Mouse (Mus musculus): Measurements from ENCODE around the gene Ccdc28b. TPM values are rescaled to one million over a fixed set of nuclear protein-coding genes. Genes with fewer than 3 reads are reported as not detected.

Ccdc28b gene
- polyA plus RNA-seq, 1 experiment from 2014 or later = 75.0 TPM

DNA sequence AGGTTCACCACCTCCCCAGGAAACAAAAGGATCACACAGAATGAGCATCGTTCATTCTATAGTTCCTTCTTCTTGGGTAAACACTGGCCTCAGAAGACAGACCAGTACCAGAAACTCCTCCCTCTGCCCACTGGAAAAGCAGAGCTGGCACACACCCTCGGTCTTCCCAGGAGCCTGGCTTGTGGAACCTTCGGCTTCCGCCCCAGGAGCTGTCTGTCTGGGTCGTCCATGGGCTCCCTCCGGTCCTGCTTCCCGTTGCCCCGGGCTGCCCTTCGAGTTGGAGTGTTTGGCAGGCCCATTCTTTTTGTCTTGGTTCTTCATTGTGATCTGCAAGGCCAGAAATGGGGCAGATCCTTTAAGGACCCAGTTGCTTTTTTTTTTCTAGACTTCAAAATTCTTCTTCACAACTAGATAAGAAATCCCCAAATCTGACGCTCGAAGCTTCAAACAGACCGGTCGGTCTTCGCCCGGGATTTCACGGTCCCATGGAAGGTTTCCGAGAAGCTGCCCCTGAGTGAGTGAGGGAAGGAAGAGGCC, 16.4 kb upstream of the Ccdc28b start:
- Histone ChIP-seq H3K9me3 (no peaks in the 10 kb centered on the region), H3K4me3 (peak overlapping the region; percentile 70), H3K27ac (peak overlapping the region; percentile 94), H3K4me1 (replicated peaks) (peaks cover 30% of the 10 kb centered on the region), H3K27me3 (ENCODE audit: insufficient read depth, poor library complexity, severe bottlenecking) (no peaks in the 10 kb centered on the region), H3K36me3 (peaks cover 55% of the 10 kb centered on the region)
- 10% methylated on average over 17 of the region's 17 CpGs for WGBS
- peak; percentile 25 for DNase-seq (ENCODE audit: low spot score)

DNA sequence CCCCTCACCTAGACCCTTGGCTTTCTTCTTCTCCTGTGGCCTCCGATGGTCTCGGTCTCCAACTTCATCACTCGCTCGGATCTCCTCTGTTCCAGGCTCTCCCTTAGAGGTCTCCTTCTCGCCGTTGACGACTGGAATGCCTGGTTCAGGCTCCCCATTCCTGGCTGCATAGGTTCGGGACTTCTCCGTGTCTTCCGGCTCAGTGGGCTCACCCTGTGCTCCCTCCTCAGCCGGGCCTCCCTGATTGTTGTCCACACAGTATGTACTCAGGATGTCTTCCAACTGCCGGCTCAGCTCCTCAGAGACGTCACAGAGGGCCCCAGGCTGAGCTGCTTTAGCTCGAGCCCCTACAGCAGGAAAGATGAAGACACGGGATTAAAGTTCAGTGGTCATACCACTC, 15.5 kb upstream of the Ccdc28b start:
- peaks cover 55% of the 10 kb centered on the region for H3K36me3 ChIP-seq
- 0 out of 2 replicates have a peak overlapping the region, but pooled peaks have one; percentile 94 for H3K27ac ChIP-seq

DNA sequence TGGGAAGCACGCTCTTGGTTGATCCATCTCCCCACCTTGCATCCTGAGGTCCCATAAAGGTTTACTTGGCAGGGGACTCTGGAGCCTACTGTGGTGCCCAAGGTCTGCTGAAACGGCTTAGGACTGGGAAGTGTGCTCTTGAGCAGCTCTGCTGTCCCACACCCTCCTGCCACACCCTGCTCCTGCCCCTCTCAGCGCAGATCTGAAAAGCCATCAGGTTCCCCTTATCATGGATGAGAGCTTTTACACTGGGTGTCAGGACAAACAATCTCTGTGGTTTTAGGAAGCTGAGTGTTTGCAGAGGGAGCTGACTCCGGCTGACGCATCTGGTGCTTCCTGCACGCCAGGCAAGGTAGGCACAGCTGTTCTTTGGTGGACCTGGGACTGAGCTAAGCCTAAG, 10.1 kb upstream of the Ccdc28b start:
- Histone ChIP-seq H3K9me3 (no peaks in the 10 kb centered on the region), H3K4me1 (replicated peaks) (peaks cover 8% of the 10 kb centered on the region), H3K36me3 (peaks cover 99% of the 10 kb centered on the region), H3K27me3 (ENCODE audit: insufficient read depth, poor library complexity, severe bottlenecking) (no peaks in the 10 kb centered on the region), H3K27ac (no peak overlapping the region), H3K4me3 (no peak overlapping the region)
- WGBS = 94% methylated on average over 6 of the region's 6 CpGs
- no peak for DNase-seq (ENCODE audit: low spot score)

More for the DNA sequence above, 15.5 kb upstream of the Ccdc28b start:
- WGBS = 89% methylated on average over 15 of the region's 15 CpGs
- H3K4me3 ChIP-seq = peak overlapping the region; percentile 70
- H3K27me3 ChIP-seq (ENCODE audit: insufficient read depth, poor library complexity, severe bottlenecking) = no peaks in the 10 kb centered on the region
- no peak for DNase-seq (ENCODE audit: low spot score)
- peaks cover 30% of the 10 kb centered on the region for H3K4me1 ChIP-seq (replicated peaks)
- no peaks in the 10 kb centered on the region for H3K9me3 ChIP-seq

DNA sequence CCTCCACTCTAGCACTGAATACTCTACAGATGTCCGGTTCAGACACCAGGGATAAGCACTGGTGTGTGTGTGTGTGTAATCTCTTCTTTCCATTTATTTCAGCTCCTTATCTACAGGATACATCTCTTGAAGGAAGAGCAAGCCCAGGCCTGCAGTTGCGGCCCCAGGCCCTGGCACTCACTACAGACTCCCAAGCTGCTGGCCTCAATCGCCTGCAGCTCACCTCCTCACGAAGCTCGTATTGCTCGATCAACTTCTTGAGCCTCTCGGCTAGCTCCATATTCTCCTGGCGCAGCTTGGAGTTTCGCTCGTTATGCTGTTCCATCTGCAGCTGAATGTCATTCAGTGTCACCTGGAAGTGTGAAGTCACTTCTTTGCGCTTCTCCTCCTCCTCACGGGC, 8.1 kb upstream of the Ccdc28b start:
- DNase-seq (ENCODE audit: low spot score) = no peak
- Histone ChIP-seq H3K27me3 (ENCODE audit: insufficient read depth, poor library complexity, severe bottlenecking) (no peaks in the 10 kb centered on the region), H3K4me1 (replicated peaks) (no peaks in the 10 kb centered on the region), H3K36me3 (peaks cover 100% of the 10 kb centered on the region), H3K4me3 (no peak overlapping the region), H3K27ac (no peak overlapping the region), H3K9me3 (no peaks in the 10 kb centered on the region)
- 93% methylated on average over 12 of the region's 12 CpGs for WGBS

DNA sequence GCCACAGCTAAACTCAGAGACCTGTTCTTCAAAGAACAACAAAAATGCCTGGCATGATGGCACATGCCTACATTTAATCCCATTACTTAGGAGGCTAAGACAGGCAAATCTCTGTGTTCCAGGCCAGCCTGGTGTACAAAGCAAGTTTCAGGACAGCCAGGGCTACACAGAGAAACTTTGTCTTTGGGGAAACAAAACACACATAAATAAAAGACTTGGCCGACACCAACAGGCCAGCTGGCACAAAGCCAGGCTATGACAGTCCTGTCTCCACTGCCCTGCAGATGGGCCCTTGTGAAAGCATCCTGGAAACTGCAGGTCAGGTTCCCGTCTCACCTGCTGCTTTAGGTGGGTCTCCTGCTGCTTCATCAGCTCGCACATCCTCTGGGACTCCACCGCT, 7.2 kb upstream of the Ccdc28b start:
- Histone ChIP-seq H3K4me1 (replicated peaks) (peaks cover 3% of the 10 kb centered on the region; the same call in 1 of the 2 replicates), H3K9me3 (no peaks in the 10 kb centered on the region), H3K27ac (no peak overlapping the region), H3K36me3 (peaks cover 100% of the 10 kb centered on the region), H3K27me3 (ENCODE audit: insufficient read depth, poor library complexity, severe bottlenecking) (no peaks in the 10 kb centered on the region), H3K4me3 (no peak overlapping the region)
- no peak for DNase-seq (ENCODE audit: low spot score)
- WGBS = 90% methylated on average over 4 of the region's 4 CpGs

DNA sequence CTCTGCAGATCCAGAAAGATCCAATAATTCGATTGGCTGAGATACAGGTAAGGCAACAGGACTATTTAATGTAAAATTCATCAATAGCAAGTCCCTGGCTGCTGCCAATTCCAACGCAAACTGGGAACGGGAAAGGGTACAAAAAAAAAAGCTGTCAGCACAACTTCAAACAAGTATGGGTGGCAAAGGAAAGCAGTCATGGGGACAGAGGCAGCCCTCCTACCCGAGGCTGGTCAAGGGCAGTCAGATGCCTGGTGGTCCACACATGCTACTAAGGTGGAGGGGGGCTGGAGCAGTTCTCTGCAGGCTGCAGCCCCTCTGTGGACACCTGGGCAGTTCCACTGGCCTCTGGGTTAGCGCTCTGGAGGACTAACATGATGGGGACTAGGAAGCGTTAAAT, 2.3 kb upstream of the Ccdc28b start:
- Histone ChIP-seq H3K36me3 (peaks cover 58% of the 10 kb centered on the region), H3K27ac (no peak overlapping the region), H3K4me1 (replicated peaks) (peaks cover 45% of the 10 kb centered on the region), H3K9me3 (no peaks in the 10 kb centered on the region), H3K27me3 (ENCODE audit: insufficient read depth, poor library complexity, severe bottlenecking) (no peaks in the 10 kb centered on the region), H3K4me3 (no peak overlapping the region)
- WGBS = 73% methylated on average over 6 of the region's 6 CpGs
- no peak for DNase-seq (ENCODE audit: low spot score)

DNA sequence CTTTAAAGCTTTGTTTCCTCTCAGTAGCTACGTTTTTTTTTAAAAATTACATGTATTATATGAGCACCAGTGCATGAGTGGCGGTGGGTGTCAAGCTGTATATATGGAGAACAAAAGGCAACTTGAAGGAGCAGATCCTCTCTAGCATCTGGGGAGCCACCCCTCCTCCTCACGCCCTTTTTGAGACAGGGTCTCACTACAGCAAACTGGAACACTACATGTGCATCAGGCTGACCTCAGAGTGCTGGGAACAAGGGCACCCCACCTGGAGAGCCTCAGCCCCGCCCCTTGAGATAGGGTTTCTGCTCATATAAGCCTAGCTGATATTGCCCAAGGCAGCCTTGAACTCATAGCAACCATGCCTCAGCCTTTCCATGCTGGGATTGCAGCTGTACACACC, 1.7 kb upstream of the Ccdc28b start:
- DNase-seq (ENCODE audit: low spot score) = no peak
- H3K27ac ChIP-seq = 0 out of 2 replicates have a peak overlapping the region, but pooled peaks have one; percentile 90
- no peaks in the 10 kb centered on the region for H3K9me3 ChIP-seq
- H3K27me3 ChIP-seq (ENCODE audit: insufficient read depth, poor library complexity, severe bottlenecking) = no peaks in the 10 kb centered on the region
- H3K4me3 ChIP-seq = 0 out of 2 replicates have a peak overlapping the region, but pooled peaks have one; percentile 77
- peaks cover 58% of the 10 kb centered on the region for H3K36me3 ChIP-seq
- peaks cover 45% of the 10 kb centered on the region for H3K4me1 ChIP-seq (replicated peaks)
- 40% methylated on average over 4 of the region's 4 CpGs for WGBS

DNA sequence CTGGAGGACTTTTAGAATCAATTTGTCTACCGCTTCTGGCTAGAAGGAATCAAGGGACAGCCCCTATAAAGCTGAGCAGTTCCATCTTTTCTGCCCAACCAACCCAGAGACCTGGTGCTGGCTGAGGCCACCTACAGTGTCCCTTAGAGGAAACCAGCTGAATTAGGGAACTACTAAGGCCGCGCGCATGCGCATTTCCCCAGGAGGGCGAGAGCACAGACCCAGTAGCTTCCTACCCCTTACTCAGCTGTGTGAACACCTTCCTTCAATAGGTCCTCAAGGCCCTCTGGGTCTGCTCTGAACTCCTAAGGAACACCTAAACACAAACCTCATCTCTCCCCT, 1.3 kb upstream of the Ccdc28b start:
- H3K4me3 ChIP-seq = peak overlapping the region; percentile 77
- 1% methylated on average over 6 of the region's 6 CpGs for WGBS
- H3K27ac ChIP-seq = peak overlapping the region; percentile 90
- DNase-seq (ENCODE audit: low spot score) = peak; percentile 71
- no peaks in the 10 kb centered on the region for H3K27me3 ChIP-seq (ENCODE audit: insufficient read depth, poor library complexity, severe bottlenecking)
- H3K9me3 ChIP-seq = no peaks in the 10 kb centered on the region
- peaks cover 45% of the 10 kb centered on the region for H3K4me1 ChIP-seq (replicated peaks)
- peaks cover 56% of the 10 kb centered on the region for H3K36me3 ChIP-seq

DNA sequence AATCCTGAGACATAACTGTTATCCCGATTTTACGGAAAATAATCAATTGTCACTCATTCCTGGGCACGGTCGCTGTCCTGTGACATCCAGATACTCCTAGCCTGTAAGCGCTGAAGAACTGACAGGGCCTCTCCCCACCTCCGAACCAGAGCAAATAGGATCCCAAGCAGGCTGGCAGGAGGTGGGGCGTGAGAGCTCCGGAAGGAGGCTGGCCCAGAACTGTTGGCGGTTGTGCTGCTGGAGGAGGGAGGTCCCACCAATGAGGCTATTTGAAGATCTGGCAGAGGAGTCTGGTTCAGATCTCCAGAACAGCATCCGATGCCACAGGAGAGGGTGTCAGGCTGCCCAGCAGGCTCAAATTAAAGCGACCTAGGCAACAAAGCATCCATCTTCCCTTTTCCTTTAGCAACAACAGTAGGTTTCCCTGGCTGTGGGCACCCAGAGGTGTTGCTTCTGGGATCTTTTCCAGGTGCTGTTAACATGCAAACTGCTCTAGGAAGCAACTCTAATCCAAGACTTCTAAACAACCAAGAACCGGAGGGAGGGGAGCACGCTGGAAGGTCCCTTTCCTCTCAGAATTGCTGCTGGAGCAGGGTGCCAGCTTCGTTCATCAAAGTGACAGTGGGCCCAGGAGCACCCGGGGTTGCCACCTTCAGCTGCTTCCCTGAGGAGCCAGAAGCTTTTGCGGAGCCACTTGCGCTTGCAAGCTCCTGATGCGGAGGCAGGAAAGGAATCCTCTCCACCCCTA, 708 bp upstream of the Ccdc28b start:
- H3K27ac ChIP-seq = peak overlapping the region; percentile 90
- WGBS = under 1% methylated on average over 18 of the region's 18 CpGs
- DNase-seq (ENCODE audit: low spot score) = peak; percentile 85
- H3K27me3 ChIP-seq (ENCODE audit: insufficient read depth, poor library complexity, severe bottlenecking) = no peaks in the 10 kb centered on the region
- peaks cover 50% of the 10 kb centered on the region for H3K36me3 ChIP-seq
- peak overlapping the region; percentile 77 for H3K4me3 ChIP-seq
- peaks cover 45% of the 10 kb centered on the region for H3K4me1 ChIP-seq (replicated peaks)
- H3K9me3 ChIP-seq = no peaks in the 10 kb centered on the region

DNA sequence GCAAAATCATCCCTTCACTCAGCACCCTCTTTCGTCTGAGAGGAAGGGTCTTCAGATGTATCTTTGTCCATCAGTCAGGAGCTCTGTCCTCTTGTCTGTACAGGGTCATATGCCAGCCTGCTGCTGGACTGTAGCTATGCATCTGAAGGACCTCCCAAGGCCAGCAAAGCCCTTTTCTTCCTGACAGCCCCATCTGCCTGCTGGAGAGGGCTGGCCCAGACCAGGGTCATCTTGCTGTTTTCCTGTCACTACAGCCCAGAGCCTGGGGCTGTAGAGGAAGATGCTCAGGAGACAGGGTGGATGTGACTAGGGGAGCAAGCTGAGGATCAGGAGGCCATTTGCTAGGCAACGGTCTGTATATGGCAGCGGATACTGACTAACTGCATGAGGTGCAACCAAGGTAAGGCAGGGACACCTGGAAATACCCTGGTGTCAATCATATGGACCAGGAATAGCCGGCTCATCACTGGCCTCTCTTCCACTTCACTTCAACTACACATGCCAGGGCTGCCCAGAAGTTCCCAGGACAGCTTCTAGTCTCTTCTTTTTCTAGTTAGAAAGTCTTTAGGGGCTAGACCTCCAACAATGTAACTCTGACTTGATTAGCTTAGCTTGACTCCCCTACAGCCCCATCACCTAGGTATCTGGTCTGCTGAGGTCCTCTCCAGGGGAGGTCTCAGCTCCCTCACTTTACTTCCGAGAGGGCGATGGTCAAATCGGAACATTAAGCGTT, 778 bp downstream of the Ccdc28b start:
- 24% methylated on average over 8 of the region's 8 CpGs for WGBS
- Histone ChIP-seq H3K36me3 (peaks cover 35% of the 10 kb centered on the region), H3K27me3 (ENCODE audit: insufficient read depth, poor library complexity, severe bottlenecking) (no peaks in the 10 kb centered on the region), H3K4me1 (replicated peaks) (peaks cover 59% of the 10 kb centered on the region), H3K4me3 (peak overlapping the region; percentile 77), H3K9me3 (no peaks in the 10 kb centered on the region), H3K27ac (peak overlapping the region; percentile 90)
- DNase-seq (ENCODE audit: low spot score) = no peak

DNA sequence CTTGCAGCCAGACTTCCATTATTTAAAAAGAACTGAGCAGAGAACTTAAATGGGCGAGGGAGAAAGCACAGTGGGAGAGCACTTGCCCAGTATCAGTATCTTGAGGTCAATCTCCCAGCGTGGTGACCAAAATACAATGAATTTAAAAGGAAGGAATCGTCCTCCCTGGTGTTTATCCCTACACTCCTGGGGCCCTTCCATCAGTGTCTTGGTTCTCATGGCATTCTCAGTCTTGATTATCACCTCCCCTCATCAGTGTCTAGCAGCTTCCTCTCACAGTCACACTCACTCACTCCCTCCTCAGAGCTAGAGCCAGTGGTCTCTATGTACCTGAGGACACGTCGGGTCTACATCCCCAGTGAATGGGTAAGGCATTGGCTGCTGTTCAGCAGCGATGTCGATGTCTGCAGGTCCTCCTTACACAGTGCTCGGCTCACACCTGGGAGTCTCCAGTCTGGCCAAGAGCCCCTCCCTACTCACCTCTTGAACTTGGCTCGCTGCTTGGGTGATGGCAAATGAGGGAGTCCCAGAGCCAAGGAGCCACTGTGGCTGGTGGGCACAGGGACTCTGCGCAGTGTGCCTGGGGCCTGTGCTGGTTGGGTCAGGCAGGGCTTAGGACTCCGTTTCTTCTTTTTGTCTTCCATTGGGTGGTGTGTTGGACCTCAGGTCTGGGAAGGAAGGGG, 1.5 kb downstream of the Ccdc28b start:
- WGBS = 79% methylated on average over 11 of the region's 11 CpGs
- H3K4me3 ChIP-seq = peak overlapping the region; percentile 77; the same call in 1 of the 2 replicates
- DNase-seq (ENCODE audit: low spot score) = no peak
- H3K4me1 ChIP-seq (replicated peaks) = peaks cover 62% of the 10 kb centered on the region
- H3K36me3 ChIP-seq = peaks cover 30% of the 10 kb centered on the region
- no peaks in the 10 kb centered on the region for H3K27me3 ChIP-seq (ENCODE audit: insufficient read depth, poor library complexity, severe bottlenecking)
- peak overlapping the region; percentile 90; the same call in 1 of the 2 replicates for H3K27ac ChIP-seq
- no peaks in the 10 kb centered on the region for H3K9me3 ChIP-seq

DNA sequence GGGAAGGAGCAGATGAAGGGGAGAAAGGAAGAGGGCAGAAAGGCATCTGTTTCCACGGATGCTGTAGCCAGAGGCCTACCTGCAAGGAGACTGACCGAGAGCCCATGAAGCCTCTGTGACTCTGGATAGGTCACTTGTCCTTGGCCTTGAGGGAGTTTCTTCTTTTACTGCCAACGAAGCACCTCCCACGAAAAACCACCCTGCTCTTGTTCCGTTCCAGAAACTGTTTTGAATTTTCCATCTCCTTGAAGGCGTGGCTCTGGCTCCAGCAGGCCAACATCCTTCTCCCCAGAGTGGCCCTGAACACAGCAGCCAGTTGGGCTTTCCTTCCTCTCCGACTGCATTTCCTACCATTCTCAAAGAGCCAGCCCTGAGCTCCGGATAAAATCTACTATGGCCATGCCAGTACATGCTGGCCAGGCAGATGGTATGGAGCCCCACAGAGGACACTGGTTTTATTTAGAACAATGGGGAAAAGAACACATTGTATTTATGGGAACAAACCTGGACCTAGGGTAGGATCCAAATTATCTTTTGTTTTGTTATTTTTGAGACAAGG, 2.4 kb downstream of the Ccdc28b start:
- no peaks in the 10 kb centered on the region for H3K9me3 ChIP-seq
- DNase-seq (ENCODE audit: low spot score) = no peak
- H3K27me3 ChIP-seq (ENCODE audit: insufficient read depth, poor library complexity, severe bottlenecking) = no peaks in the 10 kb centered on the region
- WGBS = 80% methylated on average over 8 of the region's 8 CpGs
- H3K36me3 ChIP-seq = peaks cover 30% of the 10 kb centered on the region
- no peak overlapping the region for H3K27ac ChIP-seq
- H3K4me1 ChIP-seq (replicated peaks) = peaks cover 59% of the 10 kb centered on the region
- 0 out of 2 replicates have a peak overlapping the region, but pooled peaks have one; percentile 6 for H3K4me3 ChIP-seq
